Mouse (Mus musculus) brain, embryonic 14.5 days (tissue): Measurements from ENCODE around the gene Sgpp1.

Source experiments
- CTCF ChIP-seq: fragments of 200-500 bp; IDR thresholded peaks from 2 replicates; pipeline ENCODE4 v1.5.1; 2012; ENCODE audit warnings: inconsistent platforms, mild to moderate bottlenecking, moderate library complexity, borderline replicate concordance; ENCODE audit not compliant: insufficient read depth, insufficient read length; ENCODE audit errors: extremely low read depth
- POLR2A ChIP-seq: fragments of 200-500 bp; IDR thresholded peaks from 2 replicates; pipeline ENCODE4 v1.6.1; 2012; ENCODE audit warnings: mild to moderate bottlenecking, inconsistent platforms, borderline replicate concordance; ENCODE audit not compliant: poor library complexity, insufficient read depth, insufficient read length, severe bottlenecking; ENCODE audit errors: extremely low read depth

GRCm38 (mm10) chr12:75726349-75726861 lies 9.1 kb downstream of the Sgpp1 start:
- TF ChIP-seq CTCF: no peak
- TF ChIP-seq POLR2A: no peak
